Mouse (Mus musculus): ENCODE results near the gene Stt3a. TPM values are rescaled to one million over a fixed set of nuclear protein-coding genes. Genes with fewer than 3 reads are reported as not detected.

Stt3a gene
- total RNA-seq, 2 experiments from 2014 or later, result 73.9 to 77.3 TPM

- DNase-seq (ENCODE audit: low spot score in 2 of 2), result peak; percentile 92 to 93
Observed at GRCm38 (mm10) chr9:36726131-36727033, 41.1 kb downstream of the Stt3a start.

- DNase-seq (ENCODE audit: low spot score in 2 of 2), result no peak
Observed at GRCm38 (mm10) chr9:36716624-36717023, 50.9 kb downstream of the Stt3a start.

- DNase-seq (ENCODE audit: low spot score in 2 of 2), result no peak
Observed at GRCm38 (mm10) chr9:36707304-36707703, 60.2 kb downstream of the Stt3a start.

- no peak for DNase-seq (ENCODE audit: low spot score in 2 of 2)
Observed at GRCm38 (mm10) chr9:36705923-36706322, 61.6 kb downstream of the Stt3a start.

- no peak for DNase-seq (ENCODE audit: low spot score in 2 of 2)
Observed at GRCm38 (mm10) chr9:36694276-36694675, 73.2 kb downstream of the Stt3a start.

- DNase-seq (ENCODE audit: low spot score in 2 of 2), result no peak
Observed at GRCm38 (mm10) chr9:36692920-36693319, 74.6 kb downstream of the Stt3a start, which contains the start of gene Acrv1. Gene Acrv1 (plus strand): TSS chr9:36693220.

- DNase-seq (ENCODE audit: low spot score in 2 of 2), result peak; percentile 19 to 34
Observed at GRCm38 (mm10) chr9:36687329-36687728, 80.2 kb downstream of the Stt3a start.

- DNase-seq (ENCODE audit: low spot score in 2 of 2), result no peak
Observed at GRCm38 (mm10) chr9:36681424-36681823, 86.1 kb downstream of the Stt3a start.

Other genes with a start within 250 kb of the Stt3a start
- gene Gm5615, start 225.7 kb downstream of the Stt3a start, total RNA-seq (2021), result not detected
- not detected for gene Gm17689, start 185.0 kb downstream of the Stt3a start, total RNA-seq (2021)
- gene A630095E13Rik, start 124.3 kb downstream of the Stt3a start, total RNA-seq (2021), result not detected
- not detected for gene Acrv1, start 74.5 kb downstream of the Stt3a start, total RNA-seq (2021)
- 1 to 10 TPM; 2.1 to 3.2 TPM for gene Chek1, start 40.6 kb downstream of the Stt3a start, total RNA-seq (2021)
- 100 to 1,000 TPM; 107 to 120 TPM for gene Ei24, start 29.7 kb upstream of the Stt3a start, total RNA-seq (2021)
- gene Fez1, start 54.2 kb upstream of the Stt3a start, total RNA-seq (2021), result 100 to 1,000 TPM; 260 to 266 TPM